ENCODE assay signal across 8 mouse cellular contexts in the genomic region with DNA sequence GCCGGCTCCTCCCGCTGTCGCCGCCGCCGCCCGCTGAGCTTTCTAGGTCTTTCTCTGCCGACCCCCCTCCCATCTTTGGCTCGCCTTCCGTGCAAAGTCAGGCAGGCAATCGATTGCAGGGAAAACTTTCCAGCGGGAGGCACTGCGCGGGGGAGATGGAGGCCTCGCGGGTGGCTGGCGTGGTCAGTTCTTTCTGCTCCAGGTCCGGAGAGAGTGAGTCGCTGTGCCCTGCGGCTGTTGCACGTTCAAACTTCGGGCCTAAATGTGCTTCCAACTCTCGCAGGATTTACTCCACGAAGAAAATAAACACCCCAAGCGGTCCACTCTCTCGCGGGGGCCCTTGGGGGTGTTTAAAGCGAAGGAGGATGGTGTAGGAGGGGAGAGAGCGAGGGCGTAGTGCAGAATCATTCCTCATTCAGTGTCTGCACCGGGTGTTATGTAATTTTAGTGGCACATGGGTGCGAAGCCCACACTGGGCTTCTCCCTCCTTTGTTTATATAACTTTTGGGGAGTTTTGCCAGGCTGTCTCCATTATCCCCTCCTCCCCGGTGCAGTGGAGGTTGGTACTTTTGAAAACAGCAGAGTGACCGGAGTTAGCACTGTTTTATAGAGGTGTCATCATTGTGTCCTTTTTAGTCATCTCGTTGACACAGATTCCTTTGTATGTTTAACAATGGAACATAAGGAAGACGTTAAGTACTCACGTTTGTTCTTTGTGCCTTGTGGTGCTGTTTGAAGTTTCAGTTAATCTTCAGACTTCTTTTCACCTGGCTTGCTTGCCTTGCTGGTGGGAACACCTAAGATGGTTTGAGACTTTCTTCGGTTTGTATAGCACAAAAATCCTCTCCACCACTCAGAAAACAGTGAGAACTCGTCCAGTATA. TPM values are rescaled to one million over a fixed set of nuclear protein-coding genes. Genes with fewer than 3 reads are reported as not detected.
A peak's percentile ranks its signal among the peaks of the same experiment; 100 is the strongest.
DNase-seq lines count a peak whose midpoint lies in the region; ATAC-seq lines count a peak whose summit lies in the region.

No protein-coding gene starts in this region.

- H3K36me3 ChIP-seq in forebrain, embryonic 14.5 days (ENCODE audit: control insufficient read depth, insufficient read depth, low read length) = no peaks in the 10 kb centered on the region
- H3K36me3 ChIP-seq in splenic B cell, adult 2 months (ENCODE audit: control insufficient read depth, insufficient read depth, low read length, poor library complexity, severe bottlenecking) = no peaks in the 10 kb centered on the region

- no peaks in the 10 kb centered on the region for H3K27me3 ChIP-seq in forebrain, embryonic 14.5 days (replicated peaks; ENCODE audit: control insufficient read depth, insufficient read depth, low read length)
- no peaks in the 10 kb centered on the region for H3K27me3 ChIP-seq in splenic B cell, adult 2 months (ENCODE audit: control insufficient read depth, insufficient read depth, low read length, poor library complexity, severe bottlenecking)

- H3K4me2 ChIP-seq in forebrain, embryonic 14.5 days (ENCODE audit: low read length) = peak overlapping the region; percentile 100

- under 1% methylated on average over 35 of the region's 39 CpGs for WGBS in forebrain, embryonic 14.5 days

- H3K9ac ChIP-seq in forebrain, embryonic 14.5 days (ENCODE audit: low read length) = peak overlapping the region; percentile 69

- ATAC-seq in forebrain, embryonic 14.5 days = no peak

- no peaks in the 10 kb centered on the region for H3K9me3 ChIP-seq in forebrain, embryonic 14.5 days (replicated peaks; ENCODE audit: control insufficient read depth, low read length)

- peak overlapping the region; percentile 65 for H3K4me3 ChIP-seq in forebrain, embryonic 14.5 days (ENCODE audit: low read depth, low read length)

- peaks cover 12% of the 10 kb centered on the region for H3K4me1 ChIP-seq in forebrain, embryonic 14.5 days (ENCODE audit: control insufficient read depth, insufficient read depth, low read length)

- DNase-seq in cerebellum, adult 18-20 months = peak; percentile 59 to 60
- DNase-seq in cerebellum, postnatal 25 days = no peak
- DNase-seq in adrenal gland, adult (ENCODE audit: inconsistent age in 2 of 2, low spot score in 1 of 2) = peak; percentile 68 to 90
- DNase-seq in forebrain, embryonic 14.5 days (ENCODE audit: low spot score) = peak; percentile 43
- peak; percentile 21 for DNase-seq in heart, postnatal 25 days (ENCODE audit: low spot score)
- DNase-seq in layer of hippocampus, adult 8-10 months (ENCODE audit: low spot score in 2 of 2) = peak; percentile 40 to 54
- DNase-seq in lung, postnatal 10 days = peak; percentile 59
- peak; percentile 20 for DNase-seq in splenic B cell, adult 2 months (ENCODE audit: low read depth, low spot score)

- intact Hi-C loops in heart, postnatal 25 days (cut with DNase I) = loop anchor here (5.0 kb wide), 2 partner anchors 35 to 820 kb away; partner anchors contain the start of gene Pum3

- H3K27ac ChIP-seq in forebrain, embryonic 14.5 days (ENCODE audit: low read depth, low read length) = no peak overlapping the region

RNA-seq across cellular contexts. Expression of gene Smarca2, which starts 2.9 kb away (rescaled TPM):
- polyA plus RNA-seq in forebrain, embryonic 14.5 days (2014; fragmentation: Nextera tagmentation; extraction: Ambion mirVana) = 57.2 and 90.7 TPM in 2 replicates
- 10 to 100 TPM; 57.0 to 57.4 TPM for total RNA-seq in heart, postnatal 25 days (2021)
- 100 to 1,000 TPM; 198 to 256 (median 233) TPM for total RNA-seq in layer of hippocampus, adult 8-10 months (2022)

Comparison
In these comparisons a context has a peak if more than half of its experiments do, and no peak if none do; other contexts are left out.
1. DNase-seq: peak in cerebellum, adult 18-20 months (2 of 2), adrenal gland, adult (2 of 2), forebrain, embryonic 14.5 days (single experiment), heart, postnatal 25 days (single experiment), layer of hippocampus, adult 8-10 months (2 of 2), lung, postnatal 10 days (single experiment) and splenic B cell, adult 2 months (single experiment); none in cerebellum, postnatal 25 days (0 of 2).